Mouse (Mus musculus) myocyte (in vitro differentiated cells): Measurements from ENCODE around the gene Nptxr.

Source experiments
- E2F4 ChIP-seq: IDR thresholded peaks from one replicate; pipeline ENCODE4 v1.6.1; 2011; ENCODE audit warnings: mild to moderate bottlenecking, control low read depth, moderate library complexity; ENCODE audit not compliant: insufficient read depth
- MYOG ChIP-seq, 3 experiments: IDR thresholded peaks; one replicate each; pipeline ENCODE4 v1.6.1; 2011; ENCODE audit warnings: control low read depth in 2 of 3, low read depth in 2 of 3, mild to moderate bottlenecking in 2 of 3; ENCODE audit not compliant: insufficient read length in 2 of 3, control insufficient read depth in 1 of 3, insufficient read depth in 1 of 3
- POLR2A ChIP-seq: IDR thresholded peaks from one replicate; pipeline ENCODE4 v1.6.1; 2011; ENCODE audit warnings: low read depth, mild to moderate bottlenecking, control low read depth, moderate library complexity; ENCODE audit not compliant: insufficient read length
- POLR2AphosphoS2 ChIP-seq: IDR thresholded peaks from one replicate; pipeline ENCODE4 v1.6.1; 2011; ENCODE audit warnings: low read depth, control low read depth; ENCODE audit not compliant: insufficient read length
- TCF12 ChIP-seq: IDR thresholded peaks from one replicate; pipeline ENCODE4 v1.6.1; 2011; ENCODE audit warnings: mild to moderate bottlenecking, control low read depth; ENCODE audit not compliant: poor library complexity, insufficient read depth, severe bottlenecking
- TCF3 ChIP-seq: IDR thresholded peaks from one replicate; pipeline ENCODE4 v1.6.1; 2011; ENCODE audit warnings: low read depth, control low read depth; ENCODE audit not compliant: insufficient read length

- TF ChIP-seq TCF3, result no peak
- TF ChIP-seq POLR2A, result no peak
- no peak for TF ChIP-seq TCF12
- no peak for TF ChIP-seq POLR2AphosphoS2
- TF ChIP-seq E2F4, result no peak
- TF ChIP-seq MYOG (IDR thresholded peaks at IDR 0.05; ENCODE audit: control insufficient read depth in 1 of 3, insufficient read depth in 1 of 3, insufficient read length in 2 of 3, low read depth in 2 of 3), result no peak
These were observed 38.4 kb upstream of the Nptxr start for GRCm38 (mm10) chr15:79842985-79843384.
